In the genomic region with DNA sequence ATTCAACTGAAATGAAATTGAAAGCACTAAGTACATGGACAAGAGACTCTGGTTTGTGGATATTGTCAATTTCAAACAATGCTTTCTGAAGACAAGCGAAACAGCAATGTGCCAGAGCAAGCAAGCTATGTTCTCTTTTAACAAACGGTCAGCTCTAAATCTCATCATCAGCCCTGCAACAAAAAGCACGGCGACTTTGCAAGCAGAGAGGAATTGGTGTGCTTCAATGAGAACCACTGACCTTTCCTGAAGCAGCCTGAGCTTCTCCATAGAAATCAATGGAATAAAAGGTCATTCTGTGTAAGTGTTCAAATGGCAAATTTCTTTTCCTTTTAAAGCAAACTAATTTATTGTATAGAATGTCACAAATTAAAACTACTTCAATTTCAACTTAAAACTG, we compare ENCODE assay signal across 17 mouse cellular contexts.
"Had no signal": no experiment of that assay in that cellular context is flagged by ENCODE, and none has a peak within 500 bp of the region (broad histone marks: within the 10 kb centered on the region; RNA-seq: fewer than 3 reads in every experiment).

No protein-coding gene starts in this region.

- H3K4me2 ChIP-seq: lung, embryonic 14.5 days; midbrain, embryonic 12.5 days; neural tube, embryonic 13.5 days; neural tube, embryonic 15.5 days had no signal

- ATAC-seq: midbrain, embryonic 16.5 days had no signal

- H3K27me3 ChIP-seq: midbrain, embryonic 12.5 days; neural tube, embryonic 13.5 days; neural tube, embryonic 15.5 days had no signal

- DNase-seq: lung, postnatal 4 days; midbrain, embryonic 14.5 days; retina, postnatal 1 day; right cerebral cortex, adult 18-20 months; right cerebral cortex, postnatal 25 days; right cerebral cortex, postnatal 4 days; spleen, adult 18-20 months; thymus, adult 18-20 months; thymus, postnatal 14 days; thymus, postnatal 36 days had no signal

- H3K9ac ChIP-seq: lung, embryonic 14.5 days; midbrain, embryonic 12.5 days; neural tube, embryonic 13.5 days; neural tube, embryonic 15.5 days had no signal

- H3K9me3 ChIP-seq: midbrain, embryonic 10.5 days; midbrain, embryonic 12.5 days; neural tube, embryonic 13.5 days; neural tube, embryonic 15.5 days had no signal

- H3K4me3 ChIP-seq: midbrain, embryonic 10.5 days; midbrain, embryonic 12.5 days; myocyte; neural tube, embryonic 13.5 days; neural tube, embryonic 15.5 days had no signal

- H3K4me1 ChIP-seq: midbrain, embryonic 12.5 days; neural tube, embryonic 13.5 days; neural tube, embryonic 15.5 days had no signal

- H3K27ac ChIP-seq: midbrain, embryonic 10.5 days; midbrain, embryonic 12.5 days; neural tube, embryonic 13.5 days; neural tube, embryonic 15.5 days had no signal

- H3K36me3 ChIP-seq: neural tube, embryonic 15.5 days had no signal
